Mouse (Mus musculus): ENCODE results near the gene Sec14l3. TPM values are rescaled to one million over a fixed set of nuclear protein-coding genes. Genes with fewer than 3 reads are reported as not detected.

The Sec14l3 gene
- polyA plus RNA-seq, 1 experiment from 2014 or later = 0.72 TPM

DNA sequence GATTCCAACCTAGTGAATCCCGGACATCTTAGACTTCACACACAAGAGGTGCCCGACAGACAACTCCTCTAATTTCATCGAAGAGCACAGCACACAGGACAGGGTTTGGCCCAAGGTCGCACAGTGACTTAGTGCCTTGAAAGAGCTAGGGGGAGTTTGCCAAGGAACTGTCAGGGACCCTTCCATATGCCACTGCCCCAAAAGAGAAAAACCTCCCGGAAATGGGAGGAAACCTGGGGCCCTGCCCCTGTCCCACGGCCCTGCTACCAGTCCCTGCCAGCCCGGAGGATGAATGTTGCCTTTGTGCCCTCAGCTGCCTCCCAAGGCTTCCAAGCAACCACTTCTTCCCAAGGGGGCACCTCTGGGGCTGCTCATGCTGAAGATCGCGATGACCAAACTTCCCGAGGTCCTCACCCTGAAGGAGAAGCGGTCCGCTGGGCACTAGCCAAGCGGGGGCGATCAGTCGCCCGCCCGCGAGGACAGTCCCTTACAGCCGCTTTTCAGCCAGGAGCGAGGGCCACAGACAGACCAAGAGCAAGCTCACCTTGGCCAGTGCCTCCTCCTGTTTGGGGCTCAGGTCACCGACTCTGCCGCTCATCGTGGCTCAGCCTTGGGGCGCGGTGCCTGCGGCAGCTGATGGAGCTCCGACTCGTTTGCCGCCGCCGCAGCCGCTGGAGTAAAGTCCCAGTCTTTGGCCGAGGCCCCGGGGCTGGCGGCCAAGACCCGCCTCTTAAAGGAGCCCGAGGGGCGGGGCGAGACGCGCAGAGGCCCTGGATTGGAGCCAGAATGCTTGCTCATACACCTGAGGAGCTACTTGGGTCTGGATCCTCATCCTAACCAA lies 53.7 kb downstream of the Sec14l3 start:
- H3K27me3 ChIP-seq = peaks cover 17% of the 10 kb centered on the region
- peak overlapping the region; percentile 57 for H3K9ac ChIP-seq
- no peak for ATAC-seq (replicated peaks; ENCODE audit: insufficient number of reproducible peaks, insufficient read depth, low FRiP score, low read depth)
- H3K4me1 ChIP-seq (replicated peaks) = peaks cover 32% of the 10 kb centered on the region
- WGBS = 3% methylated on average over 41 of the region's 41 CpGs
- no peaks in the 10 kb centered on the region for H3K36me3 ChIP-seq
- H3K27ac ChIP-seq = peak overlapping the region; percentile 11; the same call in 1 of the 2 replicates
- peak overlapping the region; percentile 57 for H3K4me3 ChIP-seq
- H3K4me2 ChIP-seq = peak overlapping the region; percentile 97
- no peaks in the 10 kb centered on the region for H3K9me3 ChIP-seq (replicated peaks)

GRCm38 (mm10) chr11:4119635-4120034 lies 55.0 kb downstream of the Sec14l3 start:
- no peak overlapping the region for H3K4me3 ChIP-seq
- peaks cover 17% of the 10 kb centered on the region for H3K27me3 ChIP-seq
- ATAC-seq (replicated peaks; ENCODE audit: insufficient number of reproducible peaks, insufficient read depth, low FRiP score, low read depth) = peak; percentile 30; the same call in 1 of the 2 replicates
- H3K4me1 ChIP-seq (replicated peaks) = peaks cover 32% of the 10 kb centered on the region
- H3K9me3 ChIP-seq (replicated peaks) = no peaks in the 10 kb centered on the region
- H3K4me2 ChIP-seq = 0 out of 2 replicates have a peak overlapping the region, but pooled peaks have one; percentile 4
- no peaks in the 10 kb centered on the region for H3K36me3 ChIP-seq
- no peak overlapping the region for H3K27ac ChIP-seq
- no peak overlapping the region for H3K9ac ChIP-seq
- 19% methylated on average over 5 of the region's 5 CpGs for WGBS

DNA sequence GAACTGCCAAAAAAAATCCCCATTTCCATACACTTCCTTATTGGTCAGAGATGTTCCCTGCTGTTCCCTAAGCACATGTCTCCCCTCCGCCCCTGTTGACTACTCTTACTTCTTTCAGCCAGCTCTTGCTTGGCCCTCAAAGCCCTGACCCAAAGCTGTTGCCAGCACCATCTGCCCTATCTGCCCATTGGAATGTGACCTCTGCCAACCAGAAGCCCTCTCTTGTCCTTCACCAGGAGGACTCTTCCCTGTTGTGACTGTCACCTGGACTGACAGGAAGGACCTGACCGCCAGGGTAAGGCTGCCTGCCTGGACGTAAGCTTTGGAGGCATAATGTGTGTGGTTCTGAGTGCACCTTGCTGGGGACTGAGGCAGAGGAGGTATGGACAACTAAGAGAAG lies 57.0 kb downstream of the Sec14l3 start:
- no peak overlapping the region for H3K4me2 ChIP-seq
- 75% methylated on average over 3 of the region's 3 CpGs for WGBS
- no peak overlapping the region for H3K9ac ChIP-seq
- H3K27me3 ChIP-seq = peaks cover 17% of the 10 kb centered on the region
- no peak overlapping the region for H3K27ac ChIP-seq
- H3K9me3 ChIP-seq (replicated peaks) = no peaks in the 10 kb centered on the region
- H3K4me3 ChIP-seq = no peak overlapping the region
- H3K4me1 ChIP-seq (replicated peaks) = peaks cover 27% of the 10 kb centered on the region
- no peak for ATAC-seq (replicated peaks; ENCODE audit: insufficient number of reproducible peaks, insufficient read depth, low FRiP score, low read depth)
- H3K36me3 ChIP-seq = no peaks in the 10 kb centered on the region

- H3K4me1 ChIP-seq (replicated peaks) = peaks cover 21% of the 10 kb centered on the region
- no peak overlapping the region for H3K27ac ChIP-seq
- ATAC-seq (replicated peaks; ENCODE audit: insufficient number of reproducible peaks, insufficient read depth, low FRiP score, low read depth) = no peak
- H3K27me3 ChIP-seq = peaks cover 13% of the 10 kb centered on the region
- no peak overlapping the region for H3K4me2 ChIP-seq
- no peak overlapping the region for H3K4me3 ChIP-seq
- 78% methylated on average over 5 of the region's 5 CpGs for WGBS
- H3K36me3 ChIP-seq = no peaks in the 10 kb centered on the region
- no peak overlapping the region for H3K9ac ChIP-seq
- no peaks in the 10 kb centered on the region for H3K9me3 ChIP-seq (replicated peaks)
Measured at GRCm38 (mm10) chr11:4122226-4122625, 57.6 kb downstream of the Sec14l3 start.

- H3K9me3 ChIP-seq (replicated peaks) = no peaks in the 10 kb centered on the region
- H3K27me3 ChIP-seq = peaks cover 7% of the 10 kb centered on the region
- WGBS = 67% methylated on average over 10 of the region's 10 CpGs
- ATAC-seq (replicated peaks; ENCODE audit: insufficient number of reproducible peaks, insufficient read depth, low FRiP score, low read depth) = no peak
- peaks cover 15% of the 10 kb centered on the region for H3K4me1 ChIP-seq (replicated peaks)
- no peak within 1 kb of the TSS for H3K4me2 ChIP-seq
- no peak within 1 kb of the TSS for H3K9ac ChIP-seq
- no peak within 1 kb of the TSS for H3K4me3 ChIP-seq
- no peaks in the 10 kb centered on the region for H3K36me3 ChIP-seq
- H3K27ac ChIP-seq = no peak within 1 kb of the TSS
Measured at GRCm38 (mm10) chr11:4122742-4123579, 58.3 kb downstream of the Sec14l3 start, which contains the start of gene Sec14l2. Gene Sec14l2 (minus strand): TSS chr11:4123415.

- ATAC-seq (replicated peaks; ENCODE audit: insufficient number of reproducible peaks, insufficient read depth, low FRiP score, low read depth) = no peak
Measured at GRCm38 (mm10) chr11:4123922-4124321, 59.3 kb downstream of the Sec14l3 start.

DNA sequence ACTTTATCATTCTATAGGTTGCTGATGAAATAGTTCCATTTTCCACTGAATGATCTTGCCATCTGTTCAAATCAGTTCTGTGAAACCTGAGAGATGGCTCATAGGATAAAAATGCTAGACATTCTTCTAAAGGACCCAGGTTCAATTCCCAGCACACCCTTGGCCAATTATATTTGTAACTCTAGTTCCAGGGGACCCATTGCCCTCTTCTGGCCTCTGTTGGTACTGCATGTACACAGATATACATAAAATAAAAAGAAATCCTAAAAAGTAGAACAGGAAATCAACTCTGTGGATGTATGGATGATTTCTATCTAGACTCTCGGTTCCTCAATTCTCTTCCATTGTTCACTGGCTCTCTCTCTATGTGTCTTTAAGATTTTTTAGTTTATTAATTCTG lies 62.4 kb downstream of the Sec14l3 start:
- Histone ChIP-seq H3K27ac (no peak overlapping the region), H3K4me1 (replicated peaks) (no peaks in the 10 kb centered on the region), H3K36me3 (no peaks in the 10 kb centered on the region), H3K4me2 (no peak overlapping the region), H3K9ac (no peak overlapping the region), H3K9me3 (replicated peaks) (no peaks in the 10 kb centered on the region), H3K4me3 (no peak overlapping the region), H3K27me3 (no peaks in the 10 kb centered on the region)
- ATAC-seq (replicated peaks; ENCODE audit: insufficient number of reproducible peaks, insufficient read depth, low FRiP score, low read depth) = no peak
- WGBS = 79% methylated on average over 1 of the region's 1 CpGs

More at GRCm38 (mm10) chr11:4123922-4124321, 59.3 kb downstream of the Sec14l3 start:
- peaks cover 9% of the 10 kb centered on the region for H3K4me1 ChIP-seq (replicated peaks)
- H3K4me2 ChIP-seq = no peak overlapping the region
- H3K36me3 ChIP-seq = no peaks in the 10 kb centered on the region
- peaks cover 7% of the 10 kb centered on the region; the same call in 1 of the 2 replicates for H3K27me3 ChIP-seq
- H3K9me3 ChIP-seq (replicated peaks) = no peaks in the 10 kb centered on the region
- no peak overlapping the region for H3K27ac ChIP-seq
- no peak overlapping the region for H3K4me3 ChIP-seq
- 64% methylated on average over 5 of the region's 5 CpGs for WGBS
- H3K9ac ChIP-seq = no peak overlapping the region

Other genes starting within 250 kb of the Sec14l3 start
- gene Osbp2, start 200.9 kb upstream of the Sec14l3 start, polyA plus RNA-seq (2015; fragmentation: Nextera tagmentation; extraction: Ambion mirVana) = 0.89 and 1.5 TPM in 2 replicates
- 0.06 and 0.21 TPM in 2 replicates for gene 4921536K21Rik, start 169.7 kb upstream of the Sec14l3 start, polyA plus RNA-seq (2015; fragmentation: Nextera tagmentation; extraction: Ambion mirVana)
- 9.5 and 9.8 TPM in 2 replicates for gene Dusp18, start 169.6 kb upstream of the Sec14l3 start, polyA plus RNA-seq (2015; fragmentation: Nextera tagmentation; extraction: Ambion mirVana)
- gene Slc35e4, start 150.2 kb upstream of the Sec14l3 start, polyA plus RNA-seq (2015; fragmentation: Nextera tagmentation; extraction: Ambion mirVana) = 3.6 and 4.4 TPM in 2 replicates
- gene Tcn2, start 132.7 kb upstream of the Sec14l3 start, polyA plus RNA-seq (2015; fragmentation: Nextera tagmentation; extraction: Ambion mirVana) = 64.0 and 73.4 TPM in 2 replicates
- 43.5 and 49.8 TPM in 2 replicates for gene Pes1, start 100.9 kb upstream of the Sec14l3 start, polyA plus RNA-seq (2015; fragmentation: Nextera tagmentation; extraction: Ambion mirVana)
- gene 4930556J24Rik, start 88.1 kb upstream of the Sec14l3 start, polyA plus RNA-seq (2015; fragmentation: Nextera tagmentation; extraction: Ambion mirVana) = not detected in 2 replicates
- 0.44 and 1.9 TPM in 2 replicates for gene Gal3st1, start 81.2 kb upstream of the Sec14l3 start, polyA plus RNA-seq (2015; fragmentation: Nextera tagmentation; extraction: Ambion mirVana)
- gene Sec14l4, start 33.4 kb upstream of the Sec14l3 start, polyA plus RNA-seq (2015; fragmentation: Nextera tagmentation; extraction: Ambion mirVana) = 0.50 and 0.79 TPM in 2 replicates
- gene Mtfp1, start 30.6 kb downstream of the Sec14l3 start, polyA plus RNA-seq (2015; fragmentation: Nextera tagmentation; extraction: Ambion mirVana) = 32.1 and 32.8 TPM in 2 replicates
- gene Sec14l2, start 58.6 kb downstream of the Sec14l3 start, polyA plus RNA-seq (2015; fragmentation: Nextera tagmentation; extraction: Ambion mirVana) = 0.78 and 1.5 TPM in 2 replicates
- gene Rnf215, start 70.4 kb downstream of the Sec14l3 start, polyA plus RNA-seq (2015; fragmentation: Nextera tagmentation; extraction: Ambion mirVana) = 16.1 and 21.1 TPM in 2 replicates
- gene Ccdc157, start 95.5 kb downstream of the Sec14l3 start, polyA plus RNA-seq (2015; fragmentation: Nextera tagmentation; extraction: Ambion mirVana) = 4.4 and 5.5 TPM in 2 replicates
- gene Sf3a1, start 95.5 kb downstream of the Sec14l3 start, polyA plus RNA-seq (2015; fragmentation: Nextera tagmentation; extraction: Ambion mirVana) = 27.0 and 32.8 TPM in 2 replicates
- gene Tbc1d10a, start 121.9 kb downstream of the Sec14l3 start, polyA plus RNA-seq (2015; fragmentation: Nextera tagmentation; extraction: Ambion mirVana) = 13.9 and 21.6 TPM in 2 replicates
- 6.7 and 13.3 TPM in 2 replicates for gene Castor1, start 153.4 kb downstream of the Sec14l3 start, polyA plus RNA-seq (2015; fragmentation: Nextera tagmentation; extraction: Ambion mirVana)
- gene Osm, start 171.6 kb downstream of the Sec14l3 start, polyA plus RNA-seq (2015; fragmentation: Nextera tagmentation; extraction: Ambion mirVana) = 0.09 and 0.33 TPM in 2 replicates
- gene Lif, start 192.7 kb downstream of the Sec14l3 start, polyA plus RNA-seq (2015; fragmentation: Nextera tagmentation; extraction: Ambion mirVana) = 0.23 and 0.55 TPM in 2 replicates